Mouse (Mus musculus) midbrain, embryonic 14.5 days (tissue): Measurements from ENCODE around the gene Grb7. TPM values are rescaled to one million over a fixed set of nuclear protein-coding genes. Genes with fewer than 3 reads are reported as not detected.
A peak's percentile ranks its signal among the peaks of the same experiment; 100 is the strongest.

Experiments
- ATAC-seq: fragments of 200-750 bp; cut with Nextera tagmentation; 2 replicates; pipeline ENCODE4 v1.8.0; 2017; ENCODE audit warnings: moderate number of reproducible peaks, moderate library complexity; ENCODE audit not compliant: low FRiP score, low TSS enrichment
- DNase-seq: peaks from one replicate; pipeline ENCODE4 v3.0.0-alpha.2; 2015
- H3K27ac ChIP-seq: fragments of 300-500 bp; sonication (generic); replicated peaks from 2 replicates; pipeline ENCODE4 v1.5.1; 2014; ENCODE audit warnings: mild to moderate bottlenecking, low read depth, low read length, moderate library complexity
- H3K27me3 ChIP-seq: fragments of 300-500 bp; sonication (generic); 2 replicates; pipeline ENCODE4 v1.6.1; 2014; ENCODE audit warnings: low read length, control low read depth, mixed read lengths; ENCODE audit not compliant: control insufficient read depth, insufficient read depth
- H3K36me3 ChIP-seq: fragments of 300-500 bp; sonication (generic); 2 replicates; pipeline ENCODE4 v1.6.1; 2014; ENCODE audit warnings: low read length, control low read depth; ENCODE audit not compliant: control insufficient read depth, insufficient read depth
- H3K4me1 ChIP-seq: fragments of 300-500 bp; sonication (generic); 2 replicates; pipeline ENCODE4 v1.6.1; 2014; ENCODE audit warnings: mild to moderate bottlenecking, antibody characterized with exemption, low read length, control low read depth; ENCODE audit not compliant: control insufficient read depth, insufficient read depth
- H3K4me2 ChIP-seq: fragments of 300-500 bp; sonication (generic); 2 replicates; pipeline ENCODE4 v1.6.1; 2014; ENCODE audit warnings: mild to moderate bottlenecking, low read length, moderate library complexity
- H3K4me3 ChIP-seq: fragments of 300-500 bp; sonication (generic); replicated peaks from 2 replicates; pipeline ENCODE4 v1.5.1; 2014; ENCODE audit warnings: low read depth, low read length
- H3K9ac ChIP-seq: fragments of 300-500 bp; sonication (generic); replicated peaks from 2 replicates; pipeline ENCODE4 v1.6.1; 2014; ENCODE audit warnings: mild to moderate bottlenecking, low read length, moderate library complexity
- H3K9me3 ChIP-seq: fragments of 300-500 bp; sonication (generic); 2 replicates; pipeline ENCODE4 v1.6.1; 2016; ENCODE audit warnings: low read length, control low read depth, mixed read lengths; ENCODE audit not compliant: control insufficient read depth
- WGBS: fragments of 180-500 bp; shearing (Covaris S2); extraction: QIAGEN DNeasy Blood & Tissue Kit; methylation state at CpG from one replicate; pipeline ENCODE4 v1.1.7; 2014; 5-methylcytosine and 5-hydroxymethylcytosine counted together
- polyA plus RNA-seq: library from polyadenylated mRNA; unstranded; fragments of >200 nt; fragmentation: Nextera tagmentation; extraction: Ambion mirVana; gene quantifications from 2 replicates; pipeline ENCODE4 v1.2.1, GENCODE M21; 2014

The Grb7 gene
- polyA plus RNA-seq, 1 experiment from 2014 or later: 0.67 TPM

DNA sequence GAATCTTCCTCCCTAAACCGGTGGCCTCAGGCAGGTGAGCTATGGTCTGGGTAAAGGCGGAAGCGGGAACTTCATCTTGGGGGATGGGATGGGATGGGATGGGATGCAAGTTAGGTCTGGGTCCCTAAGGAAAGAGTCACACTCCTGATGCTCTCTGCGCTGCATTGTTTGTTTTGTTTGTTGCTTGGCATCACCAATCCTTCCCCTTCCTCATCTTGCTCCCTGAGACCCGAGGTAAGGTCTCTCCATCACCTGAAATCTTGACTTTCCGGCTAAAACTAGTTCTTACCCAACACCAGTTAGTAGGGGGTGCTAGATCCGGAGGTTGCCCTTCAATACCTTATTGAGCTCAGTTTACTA, 1.3 kb downstream of the Grb7 start:
- Histone ChIP-seq H3K4me3 (no peak overlapping the region), H3K9ac (no peak overlapping the region), H3K27ac (no peak overlapping the region), H3K27me3 (peaks cover 23% of the 10 kb centered on the region), H3K4me2 (peak overlapping the region; percentile 21; the same call in 1 of the 2 replicates), H3K9me3 (no peaks in the 10 kb centered on the region), H3K36me3 (no peaks in the 10 kb centered on the region), H3K4me1 (no peaks in the 10 kb centered on the region)
- DNase-seq (no peak), ATAC-seq (no peak)
- 13% methylated on average over 7 of the region's 7 CpGs for WGBS

DNA sequence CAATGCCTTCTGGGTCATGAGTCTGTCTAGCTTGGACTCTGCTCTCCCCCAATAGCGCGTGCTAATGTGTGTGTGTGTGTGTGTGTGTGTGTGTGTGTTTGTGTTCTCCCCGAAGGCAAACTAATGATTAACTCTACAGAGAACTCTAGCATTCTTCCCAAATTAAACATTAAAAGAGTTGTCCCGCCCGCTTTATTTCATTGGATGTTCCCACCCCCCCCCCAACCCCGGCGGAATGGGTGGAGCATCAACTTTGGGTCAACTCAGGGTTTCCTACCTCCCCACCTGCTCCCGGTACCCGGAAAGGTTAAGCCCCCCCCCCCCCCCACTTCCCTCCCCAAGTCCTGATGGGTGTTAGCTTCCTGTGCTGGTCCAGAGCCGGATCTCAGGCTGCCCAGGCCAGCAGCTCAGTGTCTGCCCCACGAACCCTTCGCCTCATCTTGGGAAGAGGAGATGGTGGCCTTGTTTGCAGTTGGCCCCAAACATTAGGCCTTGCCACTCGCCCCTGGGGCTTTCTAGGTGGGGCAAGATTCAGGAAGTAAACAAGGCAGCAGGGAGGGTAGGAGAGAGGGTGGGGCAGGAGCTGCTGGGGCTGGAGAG, 2.1 kb downstream of the Grb7 start:
- H3K4me1 ChIP-seq: no peaks in the 10 kb centered on the region
- no peak overlapping the region for H3K27ac ChIP-seq
- no peak overlapping the region for H3K9ac ChIP-seq
- H3K27me3 ChIP-seq: peaks cover 23% of the 10 kb centered on the region
- 45% methylated on average over 13 of the region's 13 CpGs for WGBS
- no peaks in the 10 kb centered on the region for H3K36me3 ChIP-seq
- no peak overlapping the region for H3K4me2 ChIP-seq
- DNase-seq: no peak
- ATAC-seq: no peak
- H3K9me3 ChIP-seq: no peaks in the 10 kb centered on the region
- no peak overlapping the region for H3K4me3 ChIP-seq

- H3K27ac ChIP-seq: no peak overlapping the region
- WGBS: 86% methylated on average over 3 of the region's 3 CpGs
- peaks cover 23% of the 10 kb centered on the region for H3K27me3 ChIP-seq
Measured at GRCm38 (mm10) chr11:98449419-98449818, 3.2 kb downstream of the Grb7 start.

GRCm38 (mm10) chr11:98449921-98450771, 4.0 kb downstream of the Grb7 start:
- H3K4me1 ChIP-seq: no peaks in the 10 kb centered on the region
- DNase-seq (no peak), ATAC-seq (no peak)
- no peaks in the 10 kb centered on the region for H3K9me3 ChIP-seq
- no peak overlapping the region for H3K4me2 ChIP-seq
- peaks cover 23% of the 10 kb centered on the region for H3K27me3 ChIP-seq
- no peak overlapping the region for H3K4me3 ChIP-seq
- WGBS: 87% methylated on average over 20 of the region's 20 CpGs
- no peaks in the 10 kb centered on the region for H3K36me3 ChIP-seq
- no peak overlapping the region for H3K27ac ChIP-seq
- no peak overlapping the region for H3K9ac ChIP-seq

More at GRCm38 (mm10) chr11:98449419-98449818, 3.2 kb downstream of the Grb7 start:
- ATAC-seq: no peak
- no peak overlapping the region for H3K4me2 ChIP-seq
- no peaks in the 10 kb centered on the region for H3K36me3 ChIP-seq
- DNase-seq: no peak
- no peak overlapping the region for H3K9ac ChIP-seq
- no peak overlapping the region for H3K4me3 ChIP-seq
- H3K9me3 ChIP-seq: no peaks in the 10 kb centered on the region
- H3K4me1 ChIP-seq: no peaks in the 10 kb centered on the region

GRCm38 (mm10) chr11:98455484-98455883, 9.3 kb downstream of the Grb7 start:
- Histone ChIP-seq H3K27ac (no peak overlapping the region), H3K4me1 (peaks cover 9% of the 10 kb centered on the region; the same call in 1 of the 2 replicates), H3K9me3 (no peaks in the 10 kb centered on the region), H3K4me2 (no peak overlapping the region), H3K4me3 (no peak overlapping the region), H3K27me3 (peaks cover 22% of the 10 kb centered on the region), H3K36me3 (no peaks in the 10 kb centered on the region), H3K9ac (no peak overlapping the region)
- WGBS: 82% methylated on average over 4 of the region's 4 CpGs
- ATAC-seq (no peak), DNase-seq (no peak)

GRCm38 (mm10) chr11:98456545-98456944, 10.4 kb downstream of the Grb7 start:
- Histone ChIP-seq H3K9me3 (no peaks in the 10 kb centered on the region), H3K27ac (no peak overlapping the region), H3K36me3 (no peaks in the 10 kb centered on the region), H3K27me3 (peaks cover 22% of the 10 kb centered on the region), H3K9ac (no peak overlapping the region), H3K4me3 (no peak overlapping the region; the same call in 1 of the 2 replicates), H3K4me2 (no peak overlapping the region), H3K4me1 (peaks cover 9% of the 10 kb centered on the region; the same call in 1 of the 2 replicates)
- no peak for ATAC-seq
- 79% methylated on average over 5 of the region's 5 CpGs for WGBS
- DNase-seq: no peak

DNA sequence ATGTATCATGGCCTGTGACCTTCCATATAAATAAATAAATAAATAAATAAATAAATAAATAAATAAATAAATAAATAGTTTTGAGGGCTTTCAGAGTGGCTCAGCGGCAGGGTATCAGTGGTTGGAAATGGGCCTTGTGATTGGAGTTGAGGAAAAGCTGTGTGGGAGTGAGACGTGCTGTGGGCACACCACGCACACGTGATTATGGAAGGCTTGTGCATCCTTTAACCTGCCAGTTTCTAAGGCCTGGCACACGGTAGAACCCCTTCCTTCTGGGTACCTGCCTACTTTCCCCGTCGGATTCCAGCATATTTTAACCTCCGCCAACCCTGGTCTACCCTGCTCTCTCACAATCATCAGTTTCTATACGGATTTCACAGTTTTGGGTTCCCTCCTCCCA, 10.8 kb downstream of the Grb7 start:
- H3K4me2 ChIP-seq: peak overlapping the region; percentile 65
- H3K4me3 ChIP-seq: peak overlapping the region; percentile 54
- DNase-seq: no peak
- peaks cover 9% of the 10 kb centered on the region; the same call in 1 of the 2 replicates for H3K4me1 ChIP-seq
- H3K36me3 ChIP-seq: no peaks in the 10 kb centered on the region
- H3K9ac ChIP-seq: peak overlapping the region; percentile 64
- H3K27me3 ChIP-seq: peaks cover 22% of the 10 kb centered on the region
- H3K27ac ChIP-seq: peak overlapping the region; percentile 81
- H3K9me3 ChIP-seq: no peaks in the 10 kb centered on the region
- peak; percentile 38; the same call in 1 of the 2 replicates for ATAC-seq
- 26% methylated on average over 9 of the region's 9 CpGs for WGBS

DNA sequence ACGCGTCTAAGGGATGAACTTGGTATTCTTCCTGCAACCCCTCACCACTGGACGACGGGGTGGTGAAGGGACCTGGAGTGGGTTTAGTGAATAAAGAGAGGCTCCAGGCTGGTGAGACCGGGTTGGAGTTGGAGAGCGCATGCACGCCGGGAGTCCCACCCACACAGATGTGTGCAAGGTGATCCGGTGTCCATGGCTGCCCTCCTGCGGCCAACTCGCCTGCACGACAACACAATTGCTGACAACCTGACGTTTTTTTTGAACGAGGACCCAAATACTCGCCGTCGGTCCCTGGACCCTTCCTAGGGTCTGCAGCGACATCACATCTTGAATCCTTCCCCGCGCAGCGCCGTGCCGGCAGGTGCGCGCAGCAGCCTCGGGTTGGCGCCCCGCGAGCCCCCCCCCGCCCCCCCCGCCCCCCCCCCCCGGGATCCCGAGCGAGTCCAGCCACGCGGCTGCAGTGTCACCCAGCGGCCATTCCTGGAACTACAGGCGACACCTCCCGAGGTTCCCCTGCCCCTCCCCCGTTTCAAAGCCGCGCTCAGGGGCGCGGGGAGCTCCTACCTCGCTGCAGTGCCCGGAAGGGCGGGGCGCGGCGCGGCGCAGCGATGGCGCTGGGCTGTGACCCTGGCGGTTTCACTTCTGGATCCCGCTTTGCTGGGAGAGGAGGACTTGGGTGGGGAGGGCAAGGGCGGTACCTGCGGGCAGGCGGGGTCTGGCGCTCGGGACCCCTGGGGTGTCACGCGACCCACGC, 11.3 kb downstream of the Grb7 start:
- peak; percentile 95 for DNase-seq
- H3K4me1 ChIP-seq: peaks cover 9% of the 10 kb centered on the region; the same call in 1 of the 2 replicates
- no peaks in the 10 kb centered on the region for H3K9me3 ChIP-seq
- H3K9ac ChIP-seq: peak overlapping the region; percentile 64
- peak overlapping the region; percentile 65 for H3K4me2 ChIP-seq
- H3K27ac ChIP-seq: peak overlapping the region; percentile 81
- under 1% methylated on average over 58 of the region's 64 CpGs for WGBS
- ATAC-seq: peak; percentile 83
- no peaks in the 10 kb centered on the region for H3K36me3 ChIP-seq
- H3K4me3 ChIP-seq: peak overlapping the region; percentile 54
- H3K27me3 ChIP-seq: peaks cover 22% of the 10 kb centered on the region
